Mouse (Mus musculus) CD4-positive, CD25-positive, alpha-beta regulatory T cell, adult 2 months (primary cell): ENCODE data around the gene Rad54l.

Source experiments
- DNase-seq: peaks from one replicate; pipeline ENCODE4 v3.0.0-alpha.2; 2012; ENCODE audit warnings: low read depth, low spot score

Gene Rad54l

DNA sequence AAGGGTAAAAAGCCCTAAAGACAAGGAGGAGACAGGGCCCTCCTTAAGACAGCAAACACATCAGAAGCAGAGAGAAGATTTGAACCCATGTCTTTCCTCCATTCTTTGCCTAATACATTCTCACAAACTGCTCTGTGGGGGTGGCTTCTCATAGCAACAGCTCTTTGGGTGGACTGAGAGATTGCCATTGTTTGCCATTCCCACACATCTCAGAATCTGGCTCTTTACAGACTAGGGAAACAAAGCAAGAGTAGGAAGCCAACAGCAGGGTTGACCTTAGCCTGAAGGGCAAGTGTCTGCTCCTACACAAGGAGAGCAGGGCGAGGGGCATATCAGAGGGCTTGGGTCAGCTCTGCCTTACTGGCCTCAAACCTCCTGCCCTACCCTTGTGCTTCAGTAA, 18.2 kb upstream of the Rad54l start:
- DNase-seq, result no peak

DNA sequence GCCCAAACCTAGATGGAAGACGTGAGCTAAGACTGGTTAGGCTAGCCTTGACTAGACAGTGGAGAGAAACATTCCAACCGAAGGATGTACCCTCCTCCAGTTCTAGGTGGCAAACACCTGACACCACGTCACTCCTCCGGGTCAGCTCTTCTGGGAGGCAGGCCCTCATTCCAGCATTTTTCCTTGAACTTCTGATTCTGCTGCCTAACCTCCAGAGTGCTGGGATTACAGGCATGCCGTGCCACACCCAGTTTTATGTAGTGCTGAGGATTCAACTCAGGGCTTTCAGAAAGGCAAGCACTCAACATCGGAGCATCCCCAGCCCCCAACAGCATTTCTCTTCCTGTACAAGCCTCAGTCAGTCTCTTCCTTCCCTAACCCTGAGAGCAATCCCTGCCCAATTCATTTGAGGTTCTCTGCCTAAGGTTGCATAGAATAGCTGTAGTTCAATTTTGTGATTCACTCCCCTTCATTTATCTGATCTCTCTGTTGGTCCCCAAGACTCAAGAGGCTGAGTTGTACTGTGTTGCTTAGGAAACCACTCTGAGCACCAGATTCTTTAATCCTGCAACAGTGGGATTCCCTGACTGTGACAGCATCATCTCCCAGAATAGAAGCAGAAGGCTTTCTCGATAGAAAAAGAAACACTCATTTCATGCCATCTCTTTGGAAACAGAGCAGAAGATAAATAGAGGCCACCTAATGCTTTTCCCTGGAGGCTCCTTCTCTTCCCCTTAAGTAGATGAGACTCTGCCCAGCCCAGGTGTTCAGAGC, 17.5 kb upstream of the Rad54l start:
- DNase-seq, result no peak

- DNase-seq, result no peak
Measured at GRCm38 (mm10) chr4:116137421-116137996, 14.0 kb upstream of the Rad54l start.

DNA sequence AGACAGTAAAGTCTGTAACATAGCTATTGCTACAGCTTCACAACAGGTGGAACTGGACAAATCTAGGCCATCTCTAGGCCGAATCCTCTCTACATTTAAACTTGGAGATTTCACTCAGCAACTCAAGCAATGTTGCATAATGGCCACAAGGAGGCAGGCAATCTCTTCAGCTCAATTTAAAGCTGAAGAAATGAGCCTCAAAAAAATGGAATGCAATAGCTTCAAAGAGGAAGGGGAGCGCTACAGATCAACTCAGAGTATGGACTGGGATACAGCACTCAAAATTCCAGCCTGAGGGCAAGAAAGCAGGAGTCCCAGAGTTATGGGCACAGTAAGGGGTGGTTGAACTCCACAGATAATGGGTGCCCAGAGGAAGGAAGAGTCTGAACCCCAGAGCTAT, 11.5 kb upstream of the Rad54l start:
- DNase-seq, result peak; percentile 58

- DNase-seq, result no peak
Measured at GRCm38 (mm10) chr4:116133126-116133525, 9.6 kb upstream of the Rad54l start.

- no peak for DNase-seq
Measured at GRCm38 (mm10) chr4:116127956-116128355, 4.5 kb upstream of the Rad54l start.

GRCm38 (mm10) chr4:116125803-116126386, 2.4 kb upstream of the Rad54l start:
- no peak for DNase-seq

DNA sequence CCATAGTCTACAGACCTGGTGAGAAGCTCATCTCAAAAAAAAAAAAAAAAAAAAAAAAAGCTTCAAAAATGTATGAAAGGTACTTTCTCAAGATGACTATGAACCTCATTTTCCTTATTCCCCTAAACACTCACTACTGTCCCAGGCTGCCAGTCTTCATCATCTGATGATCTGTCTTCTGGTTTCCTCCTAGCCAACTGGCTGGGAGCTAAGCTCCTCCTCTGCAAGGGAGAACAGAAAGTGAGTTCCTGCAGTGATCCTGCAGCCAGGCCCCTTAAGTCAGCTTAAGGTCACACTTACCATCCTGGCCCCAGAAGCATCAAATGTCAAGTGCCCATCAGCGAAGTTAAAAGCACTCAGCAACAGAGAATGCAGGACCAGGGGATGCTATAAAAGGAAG, 728 bp downstream of the Rad54l start:
- DNase-seq, result peak; percentile 12

- DNase-seq, result no peak
Measured at GRCm38 (mm10) chr4:116111486-116111885, 12.0 kb downstream of the Rad54l start.

DNA sequence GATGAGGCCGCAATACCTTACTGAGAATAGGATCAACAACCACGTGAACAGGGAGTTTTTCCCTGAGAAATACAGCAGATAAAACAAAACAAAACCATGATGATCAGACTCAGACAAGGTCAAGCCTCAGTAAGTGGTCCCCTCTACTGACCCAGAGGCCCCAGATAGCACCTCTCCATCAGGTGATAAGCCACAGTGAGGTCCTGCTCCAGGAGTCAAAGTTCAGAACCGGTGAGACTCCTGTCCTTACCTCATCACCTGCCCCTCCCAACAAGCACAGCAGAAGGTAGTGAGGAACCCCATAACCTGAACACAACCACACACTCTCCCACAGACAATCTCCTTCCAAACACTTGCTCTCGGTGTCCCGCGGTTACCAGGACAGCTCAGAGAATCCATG, 12.8 kb downstream of the Rad54l start:
- DNase-seq, result no peak

DNA sequence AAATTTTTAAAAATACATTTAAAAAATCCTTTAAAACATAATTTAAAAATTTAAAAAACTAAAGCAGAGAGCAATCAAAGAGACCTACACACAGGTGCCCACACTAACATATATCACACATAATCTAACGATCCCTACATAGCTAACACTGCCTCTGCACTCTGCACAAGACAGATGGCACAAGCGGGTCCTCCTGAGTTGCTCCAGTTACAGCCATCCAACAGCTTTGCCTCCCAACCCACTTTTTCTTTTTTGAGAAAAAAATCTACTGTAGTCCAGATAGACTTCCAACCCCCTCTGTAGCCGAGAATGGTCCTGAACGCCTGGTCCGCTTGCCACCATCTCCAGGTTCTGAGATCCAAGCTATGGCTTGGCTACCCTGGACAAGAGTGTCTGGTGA, 18.2 kb downstream of the Rad54l start:
- no peak for DNase-seq

- DNase-seq, result no peak
Measured at GRCm38 (mm10) chr4:116100959-116101358, 22.5 kb downstream of the Rad54l start.

- no peak for DNase-seq
Measured at GRCm38 (mm10) chr4:116097211-116097610, 26.3 kb downstream of the Rad54l start.

GRCm38 (mm10) chr4:116096291-116096690, 27.2 kb downstream of the Rad54l start:
- no peak for DNase-seq

GRCm38 (mm10) chr4:116088510-116089249, 34.8 kb downstream of the Rad54l start:
- DNase-seq, result no peak

DNA sequence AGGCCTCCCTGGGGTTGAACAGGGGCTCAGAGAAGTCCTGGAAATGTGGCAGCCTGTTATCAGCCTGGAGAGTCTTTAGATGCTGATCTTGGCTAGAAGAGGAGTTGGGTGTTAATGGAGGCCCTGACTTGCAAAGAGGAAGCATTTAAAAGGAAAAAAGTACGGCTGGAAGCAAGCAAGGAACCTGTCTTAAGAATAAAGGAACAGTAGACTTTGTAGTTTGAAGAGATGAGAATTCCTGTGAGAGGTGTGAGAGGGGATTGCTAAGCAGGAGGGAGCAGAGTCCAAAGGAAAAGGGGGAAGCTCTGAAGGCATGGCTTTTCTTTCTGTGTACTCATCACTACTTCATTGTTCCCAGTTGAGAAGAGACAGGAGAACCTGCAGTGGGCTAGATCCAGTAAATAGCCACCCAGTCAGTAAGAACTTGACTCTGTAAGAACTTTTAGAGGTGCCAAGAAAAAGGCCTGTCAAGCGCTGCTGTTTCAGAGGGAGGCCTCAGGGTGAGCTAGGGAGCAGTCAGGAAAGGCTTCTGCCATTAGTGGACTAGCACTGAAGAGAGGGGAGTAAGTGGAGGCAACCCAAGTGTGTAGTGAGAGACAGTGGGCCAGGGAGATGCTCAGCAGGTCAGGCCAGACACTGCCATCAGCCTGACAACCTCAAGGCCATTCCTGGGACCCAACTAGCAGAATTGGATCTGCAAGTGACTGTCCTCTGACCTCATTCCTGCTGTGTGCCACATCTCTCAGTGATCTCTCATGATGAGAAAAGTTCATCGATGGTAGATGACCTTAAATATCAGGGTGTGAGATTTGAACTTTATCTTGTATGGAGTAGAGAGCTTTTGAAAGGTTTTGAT, 46.0 kb downstream of the Rad54l start:
- DNase-seq, result peak; percentile 8

DNA sequence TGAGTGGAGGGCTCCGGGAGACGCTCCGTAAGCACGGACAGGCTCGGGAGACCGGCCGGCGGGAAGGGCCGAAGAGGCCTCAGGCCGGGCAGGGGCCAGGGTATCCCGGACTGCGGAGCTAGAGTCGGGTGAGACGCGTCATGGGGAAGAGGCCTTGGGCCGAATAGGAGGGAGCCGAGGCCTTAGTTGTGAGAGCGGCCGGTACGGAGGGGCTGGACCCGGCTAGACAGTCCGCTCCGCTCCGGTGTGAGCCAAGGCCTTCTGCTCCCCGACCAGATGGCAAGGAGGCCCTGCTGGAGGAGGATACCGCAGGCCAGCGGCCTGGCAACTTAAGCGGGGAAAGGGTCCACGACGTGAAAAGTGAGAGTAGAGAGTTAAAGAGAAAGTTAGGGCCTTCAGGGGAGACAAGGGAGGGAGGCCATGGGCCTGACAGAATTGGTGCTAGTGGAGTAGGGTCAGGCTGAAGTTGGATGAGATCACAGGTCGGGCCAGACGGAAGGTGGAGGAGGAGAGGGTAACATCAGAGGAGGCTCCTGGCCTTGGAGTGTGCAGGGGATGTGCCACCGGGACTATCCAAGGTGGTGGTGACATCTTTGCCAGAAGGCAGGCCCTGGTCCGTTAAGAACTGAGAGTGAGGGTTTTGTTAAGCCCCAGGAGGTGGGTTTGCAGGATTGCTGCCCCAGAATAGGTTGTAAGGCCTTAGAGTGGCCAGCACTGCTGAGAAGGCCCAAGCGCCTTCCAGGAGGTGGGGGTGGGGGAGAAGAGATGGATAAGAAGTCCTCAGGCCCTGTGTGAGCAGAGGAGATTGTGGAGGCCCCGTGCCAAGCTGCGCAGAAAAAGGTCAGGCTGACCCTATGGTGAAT, 46.9 kb downstream of the Rad54l start:
- peak; percentile 34 for DNase-seq

- peak; percentile 76 for DNase-seq
Measured at GRCm38 (mm10) chr4:116075631-116076368, 47.7 kb downstream of the Rad54l start.

- DNase-seq, result peak; percentile 97
Measured at GRCm38 (mm10) chr4:116074861-116075620, 48.4 kb downstream of the Rad54l start, which contains the start of the genes Uqcrh and Lrrc41. Uqcrh (minus strand) TSS chr4:116075071. Lrrc41 (plus strand) TSS chr4:116075269.
